Mouse (Mus musculus) spleen, adult 2 months (tissue): ENCODE measurements at regions not wholly inside any gene's neighbourhood (a gene's known extent, or its start where the extent isn't known, plus 50 kb on each side); places are given as distances from the start of the nearest gene placed in this dataset.

ENCODE experiments used
- DNase-seq, 2 experiments: peaks; one replicate each; pipeline versions ENCODE4 v3.0.0 to v3.0.0-alpha.2; 2012 to 2021; ENCODE audit warnings: low spot score in 2 of 2, low read depth in 1 of 2
- H3K27ac ChIP-seq: fragments of 200-500 bp; 2 replicates; pipeline ENCODE4 v1.5.1; 2012; ENCODE audit warnings: low read length, inconsistent platforms; ENCODE audit not compliant: insufficient read depth
- H3K27me3 ChIP-seq: fragments of 200-500 bp; 2 replicates; pipeline ENCODE4 v1.6.1; 2012; ENCODE audit warnings: mild to moderate bottlenecking, moderate library complexity, low read length, inconsistent platforms; ENCODE audit not compliant: control insufficient read depth, insufficient read depth
- H3K36me3 ChIP-seq: fragments of 200-500 bp; 2 replicates; pipeline ENCODE4 v1.6.1; 2012; ENCODE audit warnings: mild to moderate bottlenecking, low read length, inconsistent platforms; ENCODE audit not compliant: control insufficient read depth, insufficient read depth
- H3K4me1 ChIP-seq: fragments of 200-500 bp; 2 replicates; pipeline ENCODE4 v1.6.1; 2011; ENCODE audit warnings: inconsistent platforms; ENCODE audit not compliant: control insufficient read depth, insufficient read depth, insufficient read length
- H3K4me3 ChIP-seq: fragments of 200-500 bp; 2 replicates; pipeline ENCODE4 v1.5.1; 2011; ENCODE audit warnings: mild to moderate bottlenecking, inconsistent platforms; ENCODE audit not compliant: insufficient read depth, insufficient read length; ENCODE audit errors: extremely low read depth
- CTCF ChIP-seq: fragments of 200-500 bp; IDR thresholded peaks from 2 replicates; pipeline ENCODE4 v1.5.1; 2011; ENCODE audit warnings: mild to moderate bottlenecking, inconsistent platforms; ENCODE audit not compliant: insufficient read depth, insufficient read length, insufficient replicate concordance; ENCODE audit errors: extremely low read depth
- POLR2A ChIP-seq: fragments of 200-500 bp; IDR thresholded peaks from 2 replicates; pipeline ENCODE4 v1.6.1; 2011; ENCODE audit warnings: low read depth, low read length, inconsistent platforms
- WGBS: fragments of 180-500 bp; shearing (Covaris S2); methylation state at CpG from one replicate; pipeline ENCODE4 v1.1.7; 2018; 5-methylcytosine and 5-hydroxymethylcytosine counted together

- no peak for TF ChIP-seq POLR2A
- no peak for TF ChIP-seq CTCF
- Histone ChIP-seq H3K27me3 (no peaks in the 10 kb centered on the region), H3K4me3 (no peak overlapping the region), H3K36me3 (no peaks in the 10 kb centered on the region), H3K4me1 (no peaks in the 10 kb centered on the region), H3K27ac (no peak overlapping the region)
- WGBS, result 80% methylated on average over 9 of the region's 9 CpGs
- DNase-seq, result no peak
These were observed 264.0 kb downstream of the Matn1 start for GRCm38 (mm10) chr4:131208166-131208565.

GRCm38 (mm10) chr4:131208637-131209036 lies 264.5 kb downstream of the Matn1 start:
- WGBS, result 82% methylated on average over 6 of the region's 6 CpGs
- TF ChIP-seq POLR2A, result no peak
- TF ChIP-seq CTCF, result no peak

GRCm38 (mm10) chr4:131212711-131213110 lies 268.5 kb downstream of the Matn1 start:
- 64% methylated on average over 4 of the region's 4 CpGs for WGBS
- H3K27ac ChIP-seq, result no peak overlapping the region
- H3K27me3 ChIP-seq, result no peaks in the 10 kb centered on the region
- no peaks in the 10 kb centered on the region for H3K36me3 ChIP-seq
- H3K4me1 ChIP-seq, result no peaks in the 10 kb centered on the region
- no peak for DNase-seq
- H3K4me3 ChIP-seq, result no peak overlapping the region
- TF ChIP-seq POLR2A (no peak), CTCF (no peak)

More at GRCm38 (mm10) chr4:131208637-131209036, 264.5 kb downstream of the Matn1 start:
- no peak for DNase-seq
- Histone ChIP-seq H3K36me3 (no peaks in the 10 kb centered on the region), H3K4me3 (no peak overlapping the region), H3K4me1 (no peaks in the 10 kb centered on the region), H3K27ac (no peak overlapping the region), H3K27me3 (no peaks in the 10 kb centered on the region)

- Histone ChIP-seq H3K4me3 (no peak overlapping the region), H3K27me3 (no peaks in the 10 kb centered on the region), H3K4me1 (no peaks in the 10 kb centered on the region), H3K36me3 (no peaks in the 10 kb centered on the region), H3K27ac (no peak overlapping the region)
- no peak for DNase-seq
- WGBS, result 82% methylated on average over 11 of the region's 11 CpGs
- TF ChIP-seq CTCF, result no peak
- TF ChIP-seq POLR2A, result no peak
These were observed 271.5 kb downstream of the Matn1 start for GRCm38 (mm10) chr4:131215682-131216081.

- TF ChIP-seq POLR2A, result no peak
- TF ChIP-seq CTCF, result no peak
- Histone ChIP-seq H3K4me1 (no peaks in the 10 kb centered on the region), H3K4me3 (no peak overlapping the region), H3K36me3 (no peaks in the 10 kb centered on the region), H3K27me3 (no peaks in the 10 kb centered on the region), H3K27ac (no peak overlapping the region)
- no peak for DNase-seq
- 90% methylated on average over 3 of the region's 3 CpGs for WGBS
These were observed 272.2 kb downstream of the Matn1 start for GRCm38 (mm10) chr4:131216361-131216760.

GRCm38 (mm10) chr4:131217083-131217482 lies 272.9 kb downstream of the Matn1 start:
- no peak for DNase-seq
- Histone ChIP-seq H3K27ac (no peak overlapping the region), H3K27me3 (no peaks in the 10 kb centered on the region), H3K4me1 (no peaks in the 10 kb centered on the region), H3K36me3 (no peaks in the 10 kb centered on the region), H3K4me3 (no peak overlapping the region)
- TF ChIP-seq POLR2A (no peak), CTCF (no peak)
- 94% methylated on average over 4 of the region's 4 CpGs for WGBS

GRCm38 (mm10) chr4:131217571-131218155 lies 273.5 kb downstream of the Matn1 start:
- no peak overlapping the region for H3K4me3 ChIP-seq
- H3K36me3 ChIP-seq, result no peaks in the 10 kb centered on the region
- TF ChIP-seq CTCF (no peak), POLR2A (no peak)
- no peak overlapping the region for H3K27ac ChIP-seq
- no peak for DNase-seq
- H3K4me1 ChIP-seq, result no peaks in the 10 kb centered on the region
- H3K27me3 ChIP-seq, result no peaks in the 10 kb centered on the region
- WGBS, result 39% methylated on average over 7 of the region's 7 CpGs
